19 mouse cellular contexts compared by ENCODE assay signal in the genomic region with DNA sequence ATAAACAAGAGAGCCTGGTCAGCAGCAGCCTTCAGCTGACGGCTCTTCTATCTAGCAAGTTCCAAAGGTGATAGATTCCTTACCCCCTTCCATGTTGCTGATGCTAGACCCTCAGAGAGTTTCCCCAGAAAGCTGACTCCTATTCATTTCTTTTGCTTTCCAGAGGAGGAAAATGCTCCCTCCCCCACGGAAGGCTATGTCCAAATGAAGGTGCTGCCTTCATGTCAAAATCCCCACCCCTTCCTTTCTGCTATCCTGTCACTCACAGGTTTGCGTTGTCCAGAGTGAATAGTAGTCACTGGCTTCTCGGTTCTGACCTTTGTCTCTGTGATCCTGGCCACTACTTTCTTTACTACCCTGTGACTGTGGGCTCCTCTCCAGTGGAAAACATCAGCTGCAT.
"Had no signal": no experiment of that assay in that cellular context is flagged by ENCODE, and none has a peak within 500 bp of the region (broad histone marks: within the 10 kb centered on the region; RNA-seq: fewer than 3 reads in every experiment).

No protein-coding gene starts in this region.

- H3K4me3 ChIP-seq: layer of hippocampus, adult 2 months; limb, embryonic 10.5 days; limb, embryonic 13.5 days; liver, embryonic 12.5 days; liver, embryonic 15.5 days; lung, embryonic 15.5 days; megakaryocyte, embryonic 14.5 days; midbrain, embryonic 10.5 days had no signal

- H3K27me3 ChIP-seq: limb, embryonic 13.5 days; liver, embryonic 12.5 days; liver, embryonic 15.5 days; lung, embryonic 15.5 days; megakaryocyte, embryonic 14.5 days had no signal

- H3K27ac ChIP-seq: kidney, postnatal 0 days; layer of hippocampus, adult 2 months; limb, embryonic 10.5 days; limb, embryonic 13.5 days; liver, embryonic 12.5 days; liver, embryonic 15.5 days; lung, embryonic 15.5 days; midbrain, embryonic 10.5 days had no signal

- H3K36me3 ChIP-seq: limb, embryonic 10.5 days; limb, embryonic 13.5 days; liver, embryonic 12.5 days; liver, embryonic 15.5 days; lung, embryonic 15.5 days; midbrain, embryonic 10.5 days had no signal

- DNase-seq: kidney, postnatal 25 days; layer of hippocampus, adult 9-11 months; liver; lung, adult 18-20 months; lung, postnatal 10 days; lung, postnatal 36 days; midbrain, embryonic 14.5 days; thymus, adult 18-20 months; thymus, postnatal 14 days; thymus, postnatal 4 days had no signal

- H3K4me2 ChIP-seq: limb, embryonic 13.5 days; liver, embryonic 12.5 days; liver, embryonic 15.5 days; lung, embryonic 15.5 days had no signal

- H3K9me3 ChIP-seq: limb, embryonic 10.5 days; limb, embryonic 13.5 days; liver, embryonic 12.5 days; liver, embryonic 15.5 days; lung, embryonic 15.5 days; midbrain, embryonic 10.5 days had no signal

- H3K9ac ChIP-seq: limb, embryonic 13.5 days; liver, embryonic 12.5 days; liver, embryonic 15.5 days; lung, embryonic 15.5 days had no signal

- H3K4me1 ChIP-seq: limb, embryonic 10.5 days; limb, embryonic 13.5 days; liver, embryonic 12.5 days; liver, embryonic 15.5 days; lung, embryonic 15.5 days; megakaryocyte, embryonic 14.5 days had no signal

- ATAC-seq: liver, embryonic 12.5 days had no signal
